Mouse (Mus musculus) intestine, embryonic 15.5 days (tissue): Measurements from ENCODE around the gene Fxr2. TPM values are rescaled to one million over a fixed set of nuclear protein-coding genes. Genes with fewer than 3 reads are reported as not detected.

Source experiments
- ATAC-seq: fragments of 200-750 bp; cut with Nextera tagmentation; 2 replicates; pipeline ENCODE4 v1.8.0; 2017; ENCODE audit warnings: moderate TSS enrichment, moderate library complexity
- H3K27ac ChIP-seq: fragments of 300-500 bp; sonication (generic); 2 replicates; pipeline ENCODE4 v1.5.1; 2015; ENCODE audit warnings: mild to moderate bottlenecking, inconsistent platforms
- H3K27me3 ChIP-seq: fragments of 300-500 bp; sonication (generic); replicated peaks from 2 replicates; pipeline ENCODE4 v1.6.1; 2015; ENCODE audit warnings: inconsistent platforms
- H3K36me3 ChIP-seq: fragments of 300-500 bp; sonication (generic); 2 replicates; pipeline ENCODE4 v1.6.1; 2015; ENCODE audit warnings: inconsistent platforms
- H3K4me1 ChIP-seq: fragments of 300-500 bp; sonication (generic); replicated peaks from 2 replicates; pipeline ENCODE4 v1.6.1; 2015; ENCODE audit warnings: inconsistent platforms
- H3K4me2 ChIP-seq: fragments of 300-500 bp; sonication (generic); replicated peaks from 2 replicates; pipeline ENCODE4 v1.6.1; 2015; ENCODE audit warnings: mild to moderate bottlenecking, inconsistent platforms
- H3K4me3 ChIP-seq: fragments of 300-500 bp; sonication (generic); replicated peaks from 2 replicates; pipeline ENCODE4 v1.5.1; 2015; ENCODE audit warnings: inconsistent platforms
- H3K9ac ChIP-seq: fragments of 300-500 bp; sonication (generic); 2 replicates; pipeline ENCODE4 v1.6.1; 2015; ENCODE audit warnings: inconsistent platforms
- H3K9me3 ChIP-seq: fragments of 300-500 bp; sonication (generic); 2 replicates; pipeline ENCODE4 v1.6.1; 2016; ENCODE audit warnings: inconsistent platforms
- WGBS: fragments of 180-500 bp; shearing (Covaris S2); methylation state at CpG from one replicate; pipeline ENCODE4 v1.1.7; 2015; 5-methylcytosine and 5-hydroxymethylcytosine counted together
- polyA plus RNA-seq: library from polyadenylated mRNA; unstranded; fragments of >200 nt; fragmentation: Nextera tagmentation; extraction: Ambion mirVana; gene quantifications from 2 replicates; pipeline ENCODE4 v1.2.1, GENCODE M21; 2015

Fxr2 gene
- polyA plus RNA-seq = 15.6 and 21.2 TPM in 2 replicates

DNA sequence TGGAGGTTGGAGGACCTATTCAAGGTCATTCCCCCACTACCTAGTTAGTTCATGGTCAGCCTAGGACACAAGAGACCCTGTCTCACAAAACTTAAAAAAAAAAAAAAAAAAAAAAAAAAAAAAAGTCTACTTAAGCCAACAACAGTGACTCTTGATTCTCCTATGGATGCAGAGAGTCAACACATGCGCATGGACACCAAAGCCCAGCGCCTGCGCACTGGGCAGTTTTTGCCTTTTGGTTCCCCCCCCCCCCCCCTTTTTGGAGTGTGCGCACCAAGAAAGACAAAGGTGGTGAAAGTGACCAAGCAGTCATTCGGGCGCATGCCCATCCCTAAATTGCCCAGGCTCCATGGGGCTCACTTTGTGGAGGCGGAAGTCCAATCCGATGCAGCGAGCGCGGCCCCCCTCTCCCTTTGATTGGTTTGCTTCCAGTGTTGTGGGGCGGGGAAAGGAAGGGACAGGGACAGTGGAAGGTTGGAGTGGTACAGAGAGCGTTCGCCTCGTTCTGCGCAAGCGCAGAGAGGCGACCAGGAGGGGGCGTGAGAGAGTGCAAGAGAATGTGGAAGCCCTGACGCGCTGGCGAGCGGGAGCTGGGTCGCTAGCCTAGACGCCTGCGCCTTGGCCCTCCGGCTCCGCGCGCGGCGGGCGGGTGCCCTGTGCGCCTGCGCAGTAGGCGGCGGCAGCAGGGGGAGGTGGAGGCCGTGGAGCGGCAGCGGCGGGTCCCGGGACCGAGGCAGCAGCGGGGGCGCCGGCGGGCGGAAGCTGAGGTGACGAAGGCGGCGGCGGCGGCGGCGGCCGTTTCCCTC, at the start of gene Fxr2:
TSS of gene Fxr2 (plus strand) at position 707 of the 806 bp plus-strand sequence.
- WGBS = under 1% methylated on average over 52 of the region's 56 CpGs
- Histone ChIP-seq H3K4me1 (peaks cover 5% of the 10 kb centered on the region; the same call in 1 of the 2 replicates), H3K27ac (peak within 1 kb of the TSS; percentile 97), H3K9ac (peak within 1 kb of the TSS; percentile 96), H3K4me3 (peak within 1 kb of the TSS; percentile 97), H3K4me2 (peak within 1 kb of the TSS; percentile 60), H3K9me3 (no peaks in the 10 kb centered on the region), H3K36me3 (no peaks in the 10 kb centered on the region), H3K27me3 (no peaks in the 10 kb centered on the region)
- peak; percentile 99 for ATAC-seq

GRCm38 (mm10) chr11:69584008-69584407, 48.8 kb upstream of the Fxr2 start:
- no peak overlapping the region for H3K27ac ChIP-seq
- H3K9ac ChIP-seq = no peak overlapping the region
- no peak overlapping the region for H3K4me2 ChIP-seq
- peaks cover 13% of the 10 kb centered on the region for H3K4me1 ChIP-seq
- ATAC-seq = no peak
- WGBS = 84% methylated on average over 7 of the region's 7 CpGs
- H3K27me3 ChIP-seq = no peaks in the 10 kb centered on the region
- peaks cover 18% of the 10 kb centered on the region for H3K36me3 ChIP-seq
- H3K4me3 ChIP-seq = no peak overlapping the region
- no peaks in the 10 kb centered on the region for H3K9me3 ChIP-seq

GRCm38 (mm10) chr11:69584937-69585336, 47.9 kb upstream of the Fxr2 start:
- no peaks in the 10 kb centered on the region for H3K27me3 ChIP-seq
- no peaks in the 10 kb centered on the region for H3K9me3 ChIP-seq
- H3K27ac ChIP-seq = no peak overlapping the region
- H3K4me2 ChIP-seq = no peak overlapping the region
- WGBS = 96% methylated on average over 13 of the region's 13 CpGs
- H3K4me1 ChIP-seq = peaks cover 13% of the 10 kb centered on the region
- ATAC-seq = no peak
- no peak overlapping the region for H3K9ac ChIP-seq
- no peak overlapping the region for H3K4me3 ChIP-seq
- peaks cover 26% of the 10 kb centered on the region for H3K36me3 ChIP-seq

DNA sequence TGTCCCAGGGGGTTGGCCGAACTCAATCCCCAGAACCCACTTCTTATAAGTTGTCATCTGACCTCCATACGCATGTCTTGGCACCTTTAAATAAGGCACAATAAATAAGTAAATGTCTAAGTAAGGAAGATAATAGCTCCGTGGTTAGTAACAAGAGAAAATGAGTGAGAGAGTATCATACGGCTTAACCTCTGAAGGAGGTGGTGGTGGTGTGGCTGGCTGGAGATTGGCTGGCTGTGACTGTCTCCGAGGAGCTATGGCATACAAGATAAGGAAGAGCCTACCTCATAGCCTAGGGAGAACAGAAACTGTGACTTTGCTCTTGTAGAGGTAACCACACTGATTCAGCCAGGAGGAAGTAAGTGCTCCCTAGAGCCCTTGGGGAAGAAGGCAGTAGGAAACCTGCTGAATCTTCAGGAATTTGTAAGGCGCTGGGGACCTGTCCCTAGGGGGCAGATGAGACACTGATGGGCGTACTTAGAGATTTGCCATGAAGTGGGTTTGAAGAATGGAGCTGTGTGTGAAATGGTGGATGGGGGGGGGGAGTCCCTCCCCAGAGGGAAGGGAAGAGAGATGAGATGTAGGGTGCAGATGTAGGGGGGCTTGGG, 47.0 kb upstream of the Fxr2 start:
- ATAC-seq = no peak
- Histone ChIP-seq H3K27ac (no peak overlapping the region), H3K9me3 (no peaks in the 10 kb centered on the region), H3K9ac (no peak overlapping the region), H3K4me3 (no peak overlapping the region), H3K4me1 (peaks cover 13% of the 10 kb centered on the region), H3K36me3 (peaks cover 30% of the 10 kb centered on the region), H3K4me2 (no peak overlapping the region), H3K27me3 (no peaks in the 10 kb centered on the region)
- 76% methylated on average over 7 of the region's 7 CpGs for WGBS

DNA sequence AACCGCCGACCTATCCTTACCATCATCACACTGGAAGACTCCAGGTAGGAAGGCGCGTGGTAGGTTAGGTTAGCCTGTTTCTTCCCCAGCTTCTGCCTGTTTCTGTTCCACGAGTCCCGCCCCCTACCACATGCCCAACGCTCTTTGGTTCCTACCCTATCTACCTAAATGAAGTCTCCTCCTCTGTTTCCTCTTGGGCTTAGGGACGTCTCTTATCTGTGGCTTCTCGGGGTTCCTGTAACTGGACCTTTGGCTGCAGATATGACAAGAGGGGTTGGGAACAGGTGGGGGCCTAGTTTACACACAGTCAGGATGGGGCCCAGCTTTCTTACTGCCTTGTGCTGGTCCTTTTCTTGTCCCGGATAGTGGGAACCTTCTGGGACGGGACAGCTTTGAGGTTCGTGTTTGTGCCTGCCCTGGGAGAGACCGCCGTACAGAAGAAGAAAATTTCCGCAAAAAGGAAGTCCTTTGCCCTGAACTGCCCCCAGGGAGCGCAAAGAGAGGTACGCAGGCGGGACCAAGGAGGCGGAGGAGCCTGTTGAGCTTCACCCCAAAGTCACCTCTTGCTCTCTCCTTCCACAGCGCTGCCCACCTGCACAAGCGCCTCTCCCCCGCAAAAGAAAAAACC, 43.5 kb upstream of the Fxr2 start:
- WGBS = 89% methylated on average over 22 of the region's 22 CpGs
- no peak for ATAC-seq

DNA sequence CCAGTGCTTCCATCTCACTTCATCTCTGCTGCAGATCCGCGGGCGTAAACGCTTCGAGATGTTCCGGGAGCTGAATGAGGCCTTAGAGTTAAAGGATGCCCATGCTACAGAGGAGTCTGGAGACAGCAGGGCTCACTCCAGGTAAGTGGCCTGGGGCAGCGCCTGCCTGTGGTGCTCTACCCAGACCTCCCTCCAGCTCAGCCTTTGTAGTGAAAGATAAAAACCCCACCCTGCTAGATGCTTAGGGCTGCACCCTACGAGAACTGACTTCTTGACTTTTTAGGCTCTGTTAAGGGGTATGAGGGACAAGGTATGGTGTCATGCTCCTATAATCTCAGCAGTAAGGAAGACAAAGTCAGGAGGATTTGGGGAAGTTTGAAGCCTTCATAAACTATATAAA, 42.2 kb upstream of the Fxr2 start:
- Histone ChIP-seq H3K4me3 (no peak overlapping the region), H3K36me3 (peaks cover 39% of the 10 kb centered on the region), H3K27ac (no peak overlapping the region), H3K4me1 (no peaks in the 10 kb centered on the region), H3K9me3 (no peaks in the 10 kb centered on the region), H3K9ac (no peak overlapping the region), H3K4me2 (no peak overlapping the region), H3K27me3 (no peaks in the 10 kb centered on the region)
- ATAC-seq = no peak
- WGBS = 95% methylated on average over 8 of the region's 8 CpGs

More for the DNA sequence above, 43.5 kb upstream of the Fxr2 start:
- Histone ChIP-seq H3K4me3 (no peak overlapping the region), H3K9me3 (no peaks in the 10 kb centered on the region), H3K4me2 (no peak overlapping the region), H3K9ac (no peak overlapping the region), H3K36me3 (peaks cover 39% of the 10 kb centered on the region), H3K27me3 (no peaks in the 10 kb centered on the region), H3K4me1 (no peaks in the 10 kb centered on the region), H3K27ac (no peak overlapping the region)

- no peaks in the 10 kb centered on the region for H3K4me1 ChIP-seq
- no peak overlapping the region for H3K4me3 ChIP-seq
- H3K27ac ChIP-seq = no peak overlapping the region
- no peak for ATAC-seq
- H3K9me3 ChIP-seq = no peaks in the 10 kb centered on the region
- H3K27me3 ChIP-seq = no peaks in the 10 kb centered on the region
- no peak overlapping the region for H3K9ac ChIP-seq
- no peak overlapping the region for H3K4me2 ChIP-seq
- WGBS = 87% methylated on average over 3 of the region's 3 CpGs
- peaks cover 39% of the 10 kb centered on the region for H3K36me3 ChIP-seq
Observed at GRCm38 (mm10) chr11:69591424-69591823, 41.4 kb upstream of the Fxr2 start.

DNA sequence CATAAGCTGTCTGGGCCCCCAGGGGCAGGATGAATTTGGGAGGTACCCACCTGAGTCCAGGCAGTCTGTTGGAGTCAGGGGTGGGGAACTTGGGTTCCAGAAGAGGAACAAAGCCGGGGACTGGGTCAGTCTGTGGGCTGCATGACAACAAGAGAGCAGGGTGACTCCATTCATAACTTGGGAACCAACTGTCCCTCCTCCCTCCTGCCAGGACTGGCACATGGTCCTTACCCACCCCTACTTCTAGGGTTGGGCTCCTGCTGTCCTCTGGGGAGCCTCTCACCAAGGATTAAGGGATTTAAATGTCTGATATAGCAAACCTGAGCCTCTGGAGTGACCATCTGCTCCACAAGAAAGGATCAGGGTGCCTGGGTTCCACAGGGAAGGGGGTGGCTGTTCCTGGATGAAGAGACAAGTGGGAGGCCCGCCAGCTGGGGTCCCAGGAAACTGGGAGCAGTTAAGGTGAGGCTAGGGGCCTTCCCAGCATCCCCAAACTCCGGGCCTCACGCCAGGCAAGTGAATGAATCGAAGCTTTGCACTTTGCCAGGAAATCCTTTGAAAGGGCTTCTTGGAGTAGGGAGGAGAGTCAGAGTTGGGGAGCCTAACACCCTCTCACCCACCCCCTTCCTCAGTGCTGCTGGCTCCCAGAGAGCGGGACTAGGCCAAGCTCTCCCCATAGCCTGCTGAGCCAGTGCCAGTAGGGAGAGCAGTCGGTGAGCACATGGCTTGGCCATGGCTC, 40.7 kb upstream of the Fxr2 start:
- WGBS = 76% methylated on average over 7 of the region's 7 CpGs
- Histone ChIP-seq H3K9me3 (no peaks in the 10 kb centered on the region), H3K9ac (no peak overlapping the region), H3K36me3 (peaks cover 39% of the 10 kb centered on the region), H3K4me3 (no peak overlapping the region), H3K27ac (no peak overlapping the region), H3K4me2 (no peak overlapping the region), H3K4me1 (no peaks in the 10 kb centered on the region), H3K27me3 (no peaks in the 10 kb centered on the region)
- ATAC-seq = no peak

GRCm38 (mm10) chr11:69592799-69593198, 40.0 kb upstream of the Fxr2 start:
- H3K9ac ChIP-seq = no peak overlapping the region
- H3K27ac ChIP-seq = no peak overlapping the region
- H3K27me3 ChIP-seq = no peaks in the 10 kb centered on the region
- H3K9me3 ChIP-seq = no peaks in the 10 kb centered on the region
- peaks cover 33% of the 10 kb centered on the region for H3K36me3 ChIP-seq
- H3K4me3 ChIP-seq = no peak overlapping the region
- 82% methylated on average over 4 of the region's 4 CpGs for whole genome bisulfite sequencing
- no peaks in the 10 kb centered on the region for H3K4me1 ChIP-seq
- no peak overlapping the region for H3K4me2 ChIP-seq
- no peak for ATAC-seq

DNA sequence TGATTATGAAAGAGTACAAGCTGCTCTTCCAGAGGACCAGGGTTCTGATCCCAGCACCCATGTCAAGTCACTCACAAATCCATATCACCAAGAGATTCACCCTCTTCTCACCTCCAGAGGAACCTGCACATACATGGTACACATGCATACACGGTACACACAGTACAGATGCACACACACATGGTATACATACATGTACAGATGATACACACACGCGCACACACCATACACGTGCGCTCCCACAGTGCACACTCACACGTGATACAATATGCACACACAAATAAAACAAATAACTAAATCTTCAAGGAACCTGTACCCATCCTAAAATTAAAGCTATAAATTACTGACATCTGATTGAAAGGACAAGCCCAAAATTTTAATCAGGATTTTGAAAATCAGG, 37.9 kb upstream of the Fxr2 start:
- no peak overlapping the region for H3K9ac ChIP-seq
- H3K9me3 ChIP-seq = no peaks in the 10 kb centered on the region
- no peak for ATAC-seq
- H3K36me3 ChIP-seq = peaks cover 13% of the 10 kb centered on the region; the same call in 1 of the 2 replicates
- 96% methylated on average over 6 of the region's 6 CpGs for WGBS
- H3K4me2 ChIP-seq = no peak overlapping the region
- H3K4me3 ChIP-seq = no peak overlapping the region
- peaks cover 7% of the 10 kb centered on the region for H3K4me1 ChIP-seq
- no peak overlapping the region for H3K27ac ChIP-seq
- H3K27me3 ChIP-seq = no peaks in the 10 kb centered on the region

DNA sequence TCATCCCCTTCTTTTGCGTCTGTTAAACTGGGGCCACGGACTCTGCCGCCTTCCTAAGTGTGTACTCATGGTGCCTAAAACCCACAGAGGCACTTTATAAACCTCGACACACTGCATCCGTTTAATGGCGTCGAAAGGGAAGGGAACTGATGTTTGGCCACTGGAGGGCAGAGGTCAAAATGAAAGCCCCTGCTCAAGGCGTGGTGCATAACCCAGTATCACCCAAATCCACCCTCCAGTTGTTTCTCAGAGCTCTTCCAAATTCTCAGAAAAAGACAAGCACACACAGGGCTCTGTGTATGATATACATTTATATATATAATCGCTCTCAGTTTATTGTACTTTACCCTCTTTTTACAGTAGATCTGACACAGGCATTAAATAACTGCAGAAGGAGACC, 33.4 kb upstream of the Fxr2 start:
- H3K4me2 ChIP-seq = peak overlapping the region; percentile 28; the same call in 1 of the 2 replicates
- no peak for ATAC-seq
- H3K9me3 ChIP-seq = no peaks in the 10 kb centered on the region
- H3K27me3 ChIP-seq = peaks cover 8% of the 10 kb centered on the region; the same call in 1 of the 2 replicates
- no peak overlapping the region for H3K4me3 ChIP-seq
- H3K36me3 ChIP-seq = no peaks in the 10 kb centered on the region
- H3K9ac ChIP-seq = no peak overlapping the region
- WGBS = 11% methylated on average over 9 of the region's 9 CpGs
- 0 out of 2 replicates have a peak overlapping the region, but pooled peaks have one; percentile 14 for H3K27ac ChIP-seq
- H3K4me1 ChIP-seq = peaks cover 36% of the 10 kb centered on the region

DNA sequence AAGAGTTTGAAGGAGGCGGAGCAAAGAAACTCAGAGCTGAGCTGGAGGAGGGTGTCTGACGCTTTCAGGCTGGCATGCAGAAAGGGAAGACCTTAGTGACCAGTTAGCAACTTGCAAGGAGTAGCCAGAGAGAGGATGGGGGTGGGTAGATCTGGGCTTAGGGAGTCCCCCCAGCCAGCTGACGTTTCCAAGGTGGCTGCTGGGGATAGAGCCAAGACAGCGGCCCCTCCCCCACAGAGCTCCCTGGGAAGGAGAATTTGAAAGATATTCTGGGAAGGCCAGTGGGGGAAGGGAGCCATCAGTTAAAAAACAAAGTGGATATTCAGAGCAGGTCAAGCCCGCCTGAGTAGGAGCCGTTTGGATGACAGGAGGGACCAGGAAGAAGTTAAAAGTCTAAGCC, 32.7 kb upstream of the Fxr2 start:
- no peaks in the 10 kb centered on the region for H3K9me3 ChIP-seq
- H3K27me3 ChIP-seq = peaks cover 11% of the 10 kb centered on the region
- H3K4me1 ChIP-seq = peaks cover 40% of the 10 kb centered on the region
- no peak overlapping the region for H3K9ac ChIP-seq
- no peak overlapping the region for H3K4me3 ChIP-seq
- peak; percentile 64 for ATAC-seq
- peak overlapping the region; percentile 56; the same call in 1 of the 2 replicates for H3K27ac ChIP-seq
- no peaks in the 10 kb centered on the region for H3K36me3 ChIP-seq
- peak overlapping the region; percentile 28 for H3K4me2 ChIP-seq
- 16% methylated on average over 6 of the region's 6 CpGs for WGBS
